Comparison of ENCODE assay signal across 14 mouse cellular contexts in genomic region chr4:136295941-136296340, GRCm38 (mm10). TPM values are rescaled to one million over a fixed set of nuclear protein-coding genes. Genes with fewer than 3 reads are reported as not detected.
"Had no signal": no experiment of that assay in that cellular context is flagged by ENCODE, and none has a peak within 500 bp of the region (broad histone marks: within the 10 kb centered on the region; RNA-seq: fewer than 3 reads in every experiment).

No protein-coding gene starts in this region.

- H3K27ac ChIP-seq: hindbrain, embryonic 15.5 days; layer of hippocampus, adult 2 months; limb, embryonic 13.5 days; liver, embryonic 15.5 days; midbrain, embryonic 12.5 days; stomach, postnatal 0 days had no signal

- H3K9me3 ChIP-seq: hindbrain, embryonic 15.5 days; limb, embryonic 13.5 days; midbrain, embryonic 12.5 days had no signal

- DNase-seq: left cerebral cortex, postnatal 4 days; lung, embryonic 14.5 days; lung, postnatal 10 days; lung, postnatal 4 days; right cerebral cortex, adult 18-20 months; thymus, postnatal 4 days had no signal

- H3K4me1 ChIP-seq: limb, embryonic 13.5 days; liver, embryonic 15.5 days had no signal

- H3K4me3 ChIP-seq: hindbrain, embryonic 15.5 days; layer of hippocampus, adult 2 months; limb, embryonic 13.5 days; liver, embryonic 15.5 days; midbrain, embryonic 12.5 days had no signal

- H3K4me2 ChIP-seq: hindbrain, embryonic 15.5 days; limb, embryonic 13.5 days; liver, embryonic 15.5 days; lung, embryonic 14.5 days; midbrain, embryonic 12.5 days had no signal

- H3K27me3 ChIP-seq: hindbrain, embryonic 15.5 days; midbrain, embryonic 12.5 days had no signal

- H3K9ac ChIP-seq: hindbrain, embryonic 15.5 days; limb, embryonic 13.5 days; liver, embryonic 15.5 days; lung, embryonic 14.5 days; midbrain, embryonic 12.5 days had no signal

- ATAC-seq: inflammation-experienced regulatory T-cells, adult 6 months; midbrain, embryonic 16.5 days had no signal

RNA-seq across cellular contexts. Expression of gene Tcea3, which starts 48.4 kb away (rescaled TPM):
- total RNA-seq: layer of hippocampus, adult 2 months had no signal
